Mouse (Mus musculus): ENCODE data around the gene Stxbp6.
A peak's percentile ranks its signal among the peaks of the same experiment; 100 is the strongest.

Gene Stxbp6

GRCm38 (mm10) chr12:44992847-44993246, 81.7 kb downstream of the Stxbp6 start:
- no peak for DNase-seq

- DNase-seq, result no peak
Observed at GRCm38 (mm10) chr12:44990379-44990778, 84.1 kb downstream of the Stxbp6 start.

- DNase-seq, result peak; percentile 26 to 46
Observed at GRCm38 (mm10) chr12:44989011-44989410, 85.5 kb downstream of the Stxbp6 start.

- DNase-seq, result no peak
Observed at GRCm38 (mm10) chr12:44987762-44988161, 86.7 kb downstream of the Stxbp6 start.

- DNase-seq, result no peak
Observed at GRCm38 (mm10) chr12:44979316-44979848, 95.1 kb downstream of the Stxbp6 start.

GRCm38 (mm10) chr12:44975266-44975665, 99.2 kb downstream of the Stxbp6 start:
- no peak for DNase-seq

- DNase-seq, result no peak
Observed at GRCm38 (mm10) chr12:44971477-44971876, 103.0 kb downstream of the Stxbp6 start.

GRCm38 (mm10) chr12:44967448-44967847, 107.1 kb downstream of the Stxbp6 start:
- no peak for DNase-seq

GRCm38 (mm10) chr12:44957474-44957873, 117.0 kb downstream of the Stxbp6 start:
- no peak for DNase-seq

- peak; percentile 4 to 16 for DNase-seq
Observed at GRCm38 (mm10) chr12:44953121-44953520, 121.4 kb downstream of the Stxbp6 start.

GRCm38 (mm10) chr12:44952072-44952471, 122.4 kb downstream of the Stxbp6 start:
- no peak for DNase-seq

- no peak for DNase-seq
Observed at GRCm38 (mm10) chr12:44950559-44950958, 124.0 kb downstream of the Stxbp6 start.

- no peak for DNase-seq
Observed at GRCm38 (mm10) chr12:44947823-44948222, 126.7 kb downstream of the Stxbp6 start.

GRCm38 (mm10) chr12:44940325-44940724, 134.2 kb downstream of the Stxbp6 start:
- DNase-seq, result no peak

GRCm38 (mm10) chr12:44939106-44939505, 135.4 kb downstream of the Stxbp6 start:
- DNase-seq, result peak in 1 of 2 experiments; percentile 5

GRCm38 (mm10) chr12:44932954-44933353, 141.6 kb downstream of the Stxbp6 start:
- DNase-seq, result no peak

GRCm38 (mm10) chr12:44931716-44932115, 142.8 kb downstream of the Stxbp6 start:
- no peak for DNase-seq

- DNase-seq, result peak; percentile 6 to 9
Observed at GRCm38 (mm10) chr12:44928456-44928855, 146.1 kb downstream of the Stxbp6 start.

- no peak for DNase-seq
Observed at GRCm38 (mm10) chr12:44925901-44926300, 148.6 kb downstream of the Stxbp6 start.

GRCm38 (mm10) chr12:44923273-44923672, 151.2 kb downstream of the Stxbp6 start:
- peak; percentile 19 to 35 for DNase-seq

- no peak for DNase-seq
Observed at GRCm38 (mm10) chr12:44922241-44922640, 152.3 kb downstream of the Stxbp6 start.

- no peak for DNase-seq
Observed at GRCm38 (mm10) chr12:44919613-44920012, 154.9 kb downstream of the Stxbp6 start.

- DNase-seq, result no peak
Observed at GRCm38 (mm10) chr12:44918929-44919328, 155.6 kb downstream of the Stxbp6 start.

GRCm38 (mm10) chr12:44913854-44914253, 160.7 kb downstream of the Stxbp6 start:
- no peak for DNase-seq

- DNase-seq, result no peak
Observed at GRCm38 (mm10) chr12:44908028-44908702, 166.3 kb downstream of the Stxbp6 start.

Measured in kidney, postnatal 36 days (tissue).